Mouse (Mus musculus) lung, postnatal 0 days (tissue): ENCODE results near the gene Cflar. TPM values are rescaled to one million over a fixed set of nuclear protein-coding genes. Genes with fewer than 3 reads are reported as not detected.

Experiments used
- ATAC-seq: fragments of 200-750 bp; cut with Nextera tagmentation; 2 replicates; pipeline ENCODE4 v1.8.0; 2017; ENCODE audit warnings: moderate library complexity
- DNase-seq: peaks from one replicate; pipeline ENCODE4 v3.0.0-alpha.2; 2016; ENCODE audit warnings: low spot score
- H3K27ac ChIP-seq: fragments of 300-500 bp; sonication (generic); 2 replicates; pipeline ENCODE4 v1.5.1; 2014; ENCODE audit warnings: antibody characterized with exemption, mild to moderate bottlenecking, low read length, mixed read lengths
- H3K27me3 ChIP-seq: fragments of 300-500 bp; sonication (generic); replicated peaks from 2 replicates; pipeline ENCODE4 v1.6.1; 2014; ENCODE audit warnings: low read length, mixed read lengths; ENCODE audit not compliant: insufficient read depth
- H3K36me3 ChIP-seq: fragments of 300-500 bp; sonication (generic); 2 replicates; pipeline ENCODE4 v1.6.1; 2014; ENCODE audit warnings: low read length, mixed read lengths; ENCODE audit not compliant: insufficient read depth
- H3K4me1 ChIP-seq: fragments of 300-500 bp; sonication (generic); 2 replicates; pipeline ENCODE4 v1.6.1; 2014; ENCODE audit warnings: antibody characterized with exemption, low read depth, low read length, mixed read lengths; ENCODE audit not compliant: insufficient read depth
- H3K4me2 ChIP-seq: fragments of 300-500 bp; sonication (generic); replicated peaks from 2 replicates; pipeline ENCODE4 v1.6.1; 2014; ENCODE audit warnings: low read depth, mild to moderate bottlenecking, low read length, moderate library complexity, mixed read lengths
- H3K4me3 ChIP-seq: fragments of 300-500 bp; sonication (generic); 2 replicates; pipeline ENCODE4 v1.5.1; 2014; ENCODE audit warnings: low read depth, low read length
- H3K9ac ChIP-seq: fragments of 300-500 bp; sonication (generic); replicated peaks from 2 replicates; pipeline ENCODE4 v1.6.1; 2014; ENCODE audit warnings: low read depth, mild to moderate bottlenecking
- H3K9me3 ChIP-seq: fragments of 300-500 bp; sonication (generic); 2 replicates; pipeline ENCODE4 v1.6.1; 2016; ENCODE audit warnings: low read length, mixed read lengths
- CTCF ChIP-seq: IDR thresholded peaks from 2 replicates; pipeline ENCODE4 v1.5.1; 2016; ENCODE audit warnings: antibody characterized with exemption, mild to moderate bottlenecking
- EP300 ChIP-seq: IDR thresholded peaks from 2 replicates; pipeline ENCODE4 v1.6.1; 2016; ENCODE audit warnings: antibody characterized with exemption, mild to moderate bottlenecking, control low read depth
- WGBS: fragments of 180-500 bp; shearing (Covaris S2); extraction: QIAGEN DNeasy Blood & Tissue Kit; methylation state at CpG from one replicate; pipeline ENCODE4 v1.1.7; 2014; 5-methylcytosine and 5-hydroxymethylcytosine counted together
- polyA plus RNA-seq: library from polyadenylated mRNA; unstranded; fragments of >200 nt; fragmentation: Nextera tagmentation; extraction: Ambion mirVana; gene quantifications from 2 replicates; pipeline ENCODE4 v1.2.1, GENCODE M21; 2015

Gene Cflar
- polyA plus RNA-seq, 1 experiment from 2014 or later, result 62.2 TPM

DNA sequence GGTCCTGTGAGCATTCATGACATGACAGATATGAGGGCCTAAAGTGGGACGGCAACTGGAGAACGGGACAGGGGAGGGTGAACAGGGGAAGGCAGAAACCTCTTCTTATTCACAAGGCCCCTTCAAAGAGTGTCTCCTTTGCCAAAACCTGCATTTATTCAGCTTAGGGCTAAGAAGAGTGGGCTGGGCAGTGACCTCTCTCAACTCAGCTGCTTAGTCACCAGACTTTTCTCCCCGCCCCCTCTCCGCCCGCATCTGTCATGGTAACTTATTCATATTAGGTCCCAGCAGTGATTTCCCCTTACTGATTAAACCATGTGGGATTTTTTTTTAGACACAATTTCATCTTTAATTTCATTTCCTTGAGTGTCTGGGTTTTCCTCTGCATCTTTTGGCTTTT lies 14.5 kb downstream of the Cflar start:
- peaks cover 20% of the 10 kb centered on the region for H3K36me3 ChIP-seq
- H3K9ac ChIP-seq, result no peak overlapping the region
- WGBS, result 85% methylated on average over 5 of the region's 5 CpGs
- no peak overlapping the region for H3K4me2 ChIP-seq
- H3K9me3 ChIP-seq, result no peaks in the 10 kb centered on the region
- no peak overlapping the region for H3K4me3 ChIP-seq
- no peaks in the 10 kb centered on the region for H3K27me3 ChIP-seq
- TF ChIP-seq EP300 (no peak), CTCF (no peak)
- no peak for ATAC-seq
- H3K4me1 ChIP-seq, result peaks cover 4% of the 10 kb centered on the region
- H3K27ac ChIP-seq, result peak overlapping the region; percentile 26; the same call in 1 of the 2 replicates
- no peak for DNase-seq

DNA sequence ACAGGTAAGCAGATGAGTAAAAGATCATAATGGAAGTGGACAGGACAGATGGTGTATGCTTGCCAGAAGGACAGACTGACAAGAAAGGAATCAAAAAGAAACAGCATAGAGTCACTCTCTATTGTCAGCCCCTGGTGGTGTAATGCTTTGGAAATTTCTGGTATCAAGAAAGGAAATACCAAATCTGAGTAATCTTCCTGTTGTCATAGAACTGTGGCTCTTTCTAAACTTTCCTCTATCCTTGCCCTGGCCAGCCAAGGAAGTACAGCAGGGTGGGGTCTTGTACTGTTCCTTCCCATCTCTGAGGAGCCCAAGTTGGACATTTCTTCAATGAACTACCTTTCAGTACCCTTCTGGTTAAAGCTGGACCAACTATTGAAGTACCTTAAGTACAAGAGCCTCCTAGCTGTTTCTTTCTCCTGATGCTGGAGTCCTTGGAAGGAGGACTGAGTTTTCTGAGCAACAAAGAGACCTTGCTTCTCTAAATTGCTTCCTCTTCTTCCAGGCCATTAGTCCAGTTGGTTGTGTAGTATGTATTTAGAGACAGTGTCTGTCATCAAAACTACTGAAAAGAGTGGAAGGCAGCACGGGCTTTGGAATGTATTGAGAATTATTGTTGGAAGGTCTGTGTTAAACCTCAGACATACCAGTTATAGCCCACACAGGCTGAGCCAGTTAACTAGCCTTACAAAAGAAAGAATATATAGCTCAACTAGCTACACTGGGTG lies 15.9 kb downstream of the Cflar start:
- peak overlapping the region; percentile 70 for H3K27ac ChIP-seq
- H3K4me1 ChIP-seq, result peaks cover 2% of the 10 kb centered on the region
- no peak overlapping the region for H3K9ac ChIP-seq
- peak; percentile 87 for ATAC-seq
- H3K4me2 ChIP-seq, result no peak overlapping the region
- 75% methylated on average over 1 of the region's 1 CpGs for WGBS
- no peak overlapping the region for H3K4me3 ChIP-seq
- H3K27me3 ChIP-seq, result no peaks in the 10 kb centered on the region
- peak; percentile 66 for DNase-seq
- TF ChIP-seq CTCF, result peak; percentile 48
- peak; percentile 91 for TF ChIP-seq EP300
- H3K36me3 ChIP-seq, result peaks cover 21% of the 10 kb centered on the region
- no peaks in the 10 kb centered on the region for H3K9me3 ChIP-seq

DNA sequence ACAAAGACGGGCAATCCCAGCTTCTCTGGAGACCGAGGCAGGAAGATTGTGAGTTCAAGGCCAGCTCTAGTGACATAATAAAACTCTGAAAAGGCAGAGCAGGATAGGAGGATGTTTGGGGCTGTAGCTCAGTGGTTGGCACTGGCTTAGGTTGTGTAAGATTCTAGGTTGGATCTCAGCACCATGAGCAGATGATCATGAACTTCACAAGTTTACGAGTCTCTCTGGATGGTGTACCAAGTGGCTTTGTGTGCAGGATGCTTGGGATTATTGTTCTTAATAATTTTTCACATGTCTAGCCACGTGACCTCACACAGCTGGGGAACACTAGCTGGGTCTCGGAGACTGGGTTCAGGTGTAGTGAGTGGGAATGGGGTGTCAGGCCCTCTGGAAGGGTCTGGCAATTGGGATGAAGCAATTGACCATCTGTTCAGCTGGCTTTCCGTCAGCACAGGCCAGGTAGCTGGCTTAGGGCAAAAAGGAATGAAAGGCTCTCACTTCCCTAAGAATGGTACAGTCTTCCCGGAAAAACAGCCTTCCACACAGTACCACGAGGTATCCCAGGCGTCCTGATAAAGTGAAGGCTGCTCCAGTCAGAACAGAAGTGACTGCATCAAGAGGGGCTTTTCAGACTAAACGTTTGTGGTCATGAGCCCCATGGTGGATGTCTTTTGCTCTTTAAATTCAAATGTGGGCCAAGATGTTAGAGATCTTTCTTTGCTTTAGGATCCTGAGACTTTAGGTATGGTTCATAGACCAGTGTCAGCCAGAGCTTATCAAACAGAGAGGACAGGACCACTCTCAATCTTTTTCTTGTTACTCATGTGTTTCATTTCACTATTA lies 16.7 kb downstream of the Cflar start:
- TF ChIP-seq EP300, result no peak
- TF ChIP-seq CTCF, result no peak
- Histone ChIP-seq H3K4me3 (no peak overlapping the region), H3K4me1 (no peaks in the 10 kb centered on the region), H3K27me3 (no peaks in the 10 kb centered on the region), H3K36me3 (peaks cover 21% of the 10 kb centered on the region), H3K27ac (peak overlapping the region; percentile 62), H3K9me3 (no peaks in the 10 kb centered on the region), H3K9ac (no peak overlapping the region), H3K4me2 (no peak overlapping the region)
- no peak for DNase-seq
- 84% methylated on average over 10 of the region's 10 CpGs for WGBS
- no peak for ATAC-seq

DNA sequence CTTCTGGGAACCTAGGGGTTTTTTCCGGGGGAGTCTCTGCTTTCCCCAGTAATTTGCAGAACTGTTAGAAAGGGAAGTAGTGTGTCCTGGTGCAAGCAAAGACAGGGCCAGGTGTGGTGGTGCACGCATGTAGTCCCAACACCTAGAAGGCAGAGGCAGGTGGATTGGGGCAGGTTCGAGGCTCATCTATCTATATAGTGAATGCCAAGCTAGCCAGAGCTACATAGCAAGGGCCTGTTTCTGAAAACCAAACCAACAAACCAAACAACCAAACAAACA lies 17.2 kb downstream of the Cflar start:
- peaks cover 21% of the 10 kb centered on the region for H3K36me3 ChIP-seq
- 88% methylated on average over 3 of the region's 3 CpGs for WGBS
- H3K9ac ChIP-seq, result no peak overlapping the region
- no peak for TF ChIP-seq EP300
- H3K27me3 ChIP-seq, result no peaks in the 10 kb centered on the region
- H3K4me2 ChIP-seq, result no peak overlapping the region
- ATAC-seq (no peak), DNase-seq (no peak)
- H3K4me1 ChIP-seq, result no peaks in the 10 kb centered on the region
- no peak overlapping the region for H3K27ac ChIP-seq
- no peak overlapping the region for H3K4me3 ChIP-seq
- no peaks in the 10 kb centered on the region for H3K9me3 ChIP-seq

DNA sequence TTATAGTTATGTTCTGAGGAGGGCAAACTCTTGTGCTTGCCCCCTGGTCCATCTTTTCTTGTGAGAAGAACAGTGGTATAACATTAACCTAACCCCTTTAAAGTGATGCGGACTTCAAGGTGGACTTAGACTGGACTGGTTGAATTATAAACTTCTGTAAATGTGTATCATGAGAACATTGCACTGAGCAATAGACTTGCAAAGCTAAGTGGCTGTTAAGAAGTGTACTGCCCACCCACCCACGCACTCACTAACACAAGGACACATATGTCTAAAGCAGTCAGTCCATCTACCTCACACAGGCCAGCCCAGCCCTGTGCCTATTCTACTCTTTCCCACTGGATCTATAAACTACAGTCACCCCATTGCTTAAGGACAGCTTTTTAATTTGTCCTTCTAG lies 22.3 kb downstream of the Cflar start:
- Histone ChIP-seq H3K4me1 (no peaks in the 10 kb centered on the region), H3K4me2 (no peak overlapping the region), H3K27ac (no peak overlapping the region), H3K9me3 (no peaks in the 10 kb centered on the region), H3K27me3 (no peaks in the 10 kb centered on the region), H3K36me3 (peaks cover 48% of the 10 kb centered on the region; the same call in 1 of the 2 replicates), H3K9ac (no peak overlapping the region), H3K4me3 (no peak overlapping the region)
- ATAC-seq (no peak), DNase-seq (no peak)
- WGBS, result 98% methylated on average over 2 of the region's 2 CpGs
- no peak for TF ChIP-seq CTCF
- TF ChIP-seq EP300, result no peak

DNA sequence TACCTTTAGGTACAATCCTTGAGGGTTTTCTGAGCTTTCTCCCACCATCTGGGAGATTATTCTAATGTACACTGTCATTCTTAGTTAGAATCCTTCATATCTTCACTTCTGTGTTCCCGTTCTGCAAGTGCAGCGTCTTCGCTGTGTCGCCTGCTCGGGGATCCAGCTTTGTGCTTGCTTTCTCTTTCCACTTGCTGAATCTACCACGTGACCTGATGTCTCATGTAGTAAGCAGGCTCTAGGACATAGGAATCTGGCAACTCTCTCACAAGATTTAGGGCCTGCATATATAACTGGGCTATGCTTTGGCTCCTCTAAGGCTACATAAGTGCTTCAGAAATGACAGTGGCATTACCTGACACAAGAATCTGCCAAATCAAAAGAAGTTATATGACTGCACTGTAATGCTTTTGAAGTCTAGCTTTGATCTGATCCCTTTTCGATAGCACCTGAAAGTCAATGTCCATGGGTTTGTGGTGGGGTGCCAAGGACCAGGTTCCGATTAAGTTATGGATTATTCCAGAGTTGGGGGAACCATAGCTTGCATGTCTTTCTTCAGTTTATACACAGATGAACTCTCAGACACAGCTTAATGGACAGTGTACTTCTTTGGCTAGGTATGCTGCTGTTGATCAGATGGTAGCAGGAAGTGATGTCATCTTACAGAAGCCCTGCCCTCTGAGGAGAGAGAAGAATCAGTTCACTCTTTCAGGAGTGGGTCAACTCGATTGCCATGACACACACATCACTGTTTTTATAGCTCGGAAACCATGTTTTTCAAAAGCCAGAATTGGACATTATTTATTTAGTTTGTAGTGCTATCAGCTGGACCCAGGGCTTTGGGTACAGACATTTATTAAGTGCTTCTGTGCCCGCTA lies 23.0 kb downstream of the Cflar start:
- DNase-seq, result no peak

More for the DNA sequence above, 23.0 kb downstream of the Cflar start:
- H3K9ac ChIP-seq, result no peak overlapping the region
- no peaks in the 10 kb centered on the region for H3K27me3 ChIP-seq
- H3K4me3 ChIP-seq, result no peak overlapping the region
- no peak overlapping the region for H3K4me2 ChIP-seq
- no peak for TF ChIP-seq CTCF
- TF ChIP-seq EP300, result no peak
- H3K9me3 ChIP-seq, result no peaks in the 10 kb centered on the region
- no peaks in the 10 kb centered on the region for H3K4me1 ChIP-seq
- 93% methylated on average over 11 of the region's 11 CpGs for WGBS
- peaks cover 47% of the 10 kb centered on the region; the same call in 1 of the 2 replicates for H3K36me3 ChIP-seq
- H3K27ac ChIP-seq, result no peak overlapping the region
- ATAC-seq, result no peak
